Mouse (Mus musculus) embryo, embryonic 10.5 days (tissue): ENCODE results near the gene F2r.
A peak's percentile ranks its signal among the peaks of the same experiment; 100 is the strongest.

Experiments
- DNase-seq: peaks from one replicate; pipeline ENCODE4 v3.0.0-alpha.2; 2015; ENCODE audit warnings: low spot score

F2r gene

GRCm38 (mm10) chr13:95595411-95595810, 22.9 kb downstream of the F2r start:
- DNase-seq, result no peak

DNA sequence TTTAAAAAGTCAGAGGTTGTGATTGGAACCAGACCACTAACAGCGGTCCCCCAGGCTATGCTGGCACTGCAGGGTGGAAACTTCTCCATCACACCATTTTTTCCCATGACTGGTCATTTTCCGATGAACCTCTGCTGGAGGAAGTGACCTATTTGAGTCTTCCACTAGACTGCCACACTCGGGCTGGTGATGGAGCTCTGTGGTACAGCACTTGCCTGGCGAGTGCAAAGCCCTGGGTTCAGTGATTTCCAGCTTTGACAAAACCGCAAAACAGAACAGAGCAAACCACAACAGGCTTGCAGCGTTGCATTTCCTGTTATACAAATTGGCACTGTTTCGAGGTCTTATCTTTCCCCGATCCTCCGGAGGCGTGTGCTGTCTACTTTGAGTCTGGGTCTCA, 25.4 kb downstream of the F2r start:
- DNase-seq, result no peak

GRCm38 (mm10) chr13:95591606-95592005, 26.7 kb downstream of the F2r start:
- DNase-seq, result no peak

DNA sequence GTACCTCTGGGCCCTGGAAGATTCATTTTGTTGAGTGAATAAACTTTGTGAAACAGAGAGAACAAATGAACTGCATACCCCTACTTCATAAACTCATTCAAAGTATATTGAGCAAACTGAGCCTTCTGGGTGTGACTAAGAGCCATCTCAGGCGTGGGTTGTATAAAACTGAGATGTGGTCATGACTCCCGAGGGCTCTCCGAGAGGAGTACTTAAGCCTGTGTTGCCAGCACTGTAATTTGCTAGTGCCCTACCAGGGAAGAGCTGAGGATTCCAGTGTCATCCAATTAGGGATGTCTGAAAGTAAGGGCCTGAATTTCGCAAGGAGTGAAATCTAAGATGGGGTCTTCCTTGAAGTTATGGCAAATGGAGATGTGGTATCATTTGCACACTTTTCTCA, 30.7 kb downstream of the F2r start:
- no peak for DNase-seq

- DNase-seq, result no peak
These were observed 33.4 kb downstream of the F2r start for GRCm38 (mm10) chr13:95584898-95585297.

DNA sequence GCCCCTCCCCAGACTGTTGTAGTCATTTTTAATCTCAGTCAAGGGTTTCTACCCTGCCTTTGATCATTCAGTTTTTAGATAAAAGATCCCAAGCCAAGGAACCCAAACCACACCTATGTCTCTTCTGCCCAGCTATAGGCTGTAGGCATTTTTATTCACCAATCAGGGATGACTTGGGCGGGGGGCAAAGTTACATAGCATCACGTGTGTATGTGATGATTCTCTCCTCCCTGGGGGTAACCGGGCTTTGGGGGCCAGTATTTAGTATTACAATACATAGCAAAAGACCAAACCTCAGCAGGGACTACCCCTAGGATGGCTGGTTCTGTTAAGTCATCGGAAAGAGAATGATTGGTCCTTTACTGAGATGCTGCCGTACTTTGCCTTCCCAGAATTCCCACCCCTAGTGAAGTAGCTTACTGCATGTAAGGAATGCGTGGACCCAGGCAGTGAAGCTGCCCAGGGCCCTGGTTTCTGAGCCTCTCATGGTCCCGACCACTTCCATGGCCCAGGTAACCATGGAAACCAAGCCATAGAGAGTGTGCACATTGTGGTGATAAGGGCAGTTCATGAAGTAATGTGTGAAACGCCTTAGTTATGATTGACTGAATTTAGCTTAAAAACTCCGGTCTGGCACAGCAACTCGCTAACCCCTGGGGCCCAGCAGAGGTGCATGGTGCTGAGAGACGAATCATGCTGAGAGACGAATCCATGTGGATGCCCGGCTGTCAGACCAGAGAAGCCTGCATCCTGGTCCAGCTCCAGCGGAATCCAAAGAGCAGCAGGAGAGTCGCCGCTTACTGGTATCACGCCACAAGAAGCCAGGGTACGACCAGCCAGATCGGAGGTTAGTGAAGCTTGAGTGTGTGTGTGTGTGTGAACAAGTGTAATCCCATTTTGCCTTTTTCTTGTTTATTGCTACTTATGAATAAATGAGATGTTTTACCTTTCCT, 34.8 kb downstream of the F2r start:
- DNase-seq, result no peak

DNA sequence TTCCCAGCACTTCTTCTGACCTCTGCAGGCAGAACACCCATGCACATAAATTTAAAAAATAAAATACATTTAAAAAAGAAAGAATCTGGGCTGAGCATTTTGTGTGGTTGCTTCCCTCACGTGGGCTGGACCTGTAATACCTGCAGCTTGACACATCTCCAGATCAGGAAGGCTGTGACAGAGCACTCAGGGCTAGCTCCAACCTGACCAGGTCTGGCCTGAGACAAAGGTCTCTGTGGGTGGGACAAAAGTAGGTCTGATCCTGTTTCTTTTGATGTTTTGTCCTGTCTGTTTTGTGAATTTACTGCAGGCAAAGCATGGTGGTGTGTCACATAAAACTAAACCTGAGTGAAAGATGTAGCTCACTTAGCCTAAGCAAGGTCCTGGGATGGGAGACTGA, 36.4 kb downstream of the F2r start:
- DNase-seq, result no peak

DNA sequence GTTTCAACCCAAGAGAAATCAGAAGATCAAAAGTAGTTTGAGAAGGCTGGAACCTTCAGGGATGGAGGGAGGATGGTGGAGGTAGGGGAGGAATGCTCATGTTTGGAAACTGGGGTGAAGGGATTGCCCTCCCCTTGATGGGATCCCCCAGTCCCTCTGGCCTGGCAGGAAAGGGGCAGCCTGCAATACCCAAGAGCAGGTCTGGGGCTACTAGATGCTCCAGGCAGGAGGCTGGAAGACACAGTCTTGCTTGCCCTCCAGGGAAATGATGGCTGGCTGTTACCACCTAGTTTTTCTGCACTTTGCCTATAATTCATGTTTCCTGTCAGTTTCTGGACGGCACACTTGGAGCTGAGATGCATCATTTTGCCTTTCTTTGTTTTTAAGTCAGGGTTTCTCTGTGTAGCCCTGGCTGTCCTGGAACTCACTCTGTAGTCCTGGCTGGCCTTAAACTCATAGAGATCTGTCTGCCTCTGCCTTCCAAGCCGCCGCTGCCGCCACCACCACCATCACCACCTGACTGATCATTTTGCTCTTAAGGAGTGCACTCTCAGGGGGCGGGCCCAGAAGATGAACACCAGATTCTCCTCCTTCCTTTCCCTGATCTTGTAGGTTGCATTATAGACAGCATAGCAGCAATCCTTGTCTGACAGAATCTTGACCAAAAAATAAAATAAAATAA, 40.1 kb downstream of the F2r start:
- DNase-seq, result no peak

DNA sequence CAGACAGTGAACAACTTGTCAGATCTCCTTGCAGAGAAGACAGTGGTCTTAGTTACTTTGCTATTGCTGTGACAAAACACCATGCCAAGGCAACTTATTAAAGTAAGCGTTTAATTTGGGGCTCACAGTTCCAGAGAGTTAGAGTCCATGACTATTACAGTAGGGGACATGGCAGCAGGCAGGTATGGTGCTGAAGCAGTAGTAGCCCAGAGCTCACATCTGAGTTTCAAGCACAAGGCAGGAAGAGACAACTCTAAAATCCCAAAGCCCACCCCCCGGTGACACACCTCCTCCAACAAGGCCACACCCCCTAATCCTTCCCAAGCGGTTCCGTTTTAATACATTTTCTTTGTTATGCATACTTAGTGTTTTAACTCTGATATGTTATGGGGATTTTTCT, 47.4 kb downstream of the F2r start:
- no peak for DNase-seq

DNA sequence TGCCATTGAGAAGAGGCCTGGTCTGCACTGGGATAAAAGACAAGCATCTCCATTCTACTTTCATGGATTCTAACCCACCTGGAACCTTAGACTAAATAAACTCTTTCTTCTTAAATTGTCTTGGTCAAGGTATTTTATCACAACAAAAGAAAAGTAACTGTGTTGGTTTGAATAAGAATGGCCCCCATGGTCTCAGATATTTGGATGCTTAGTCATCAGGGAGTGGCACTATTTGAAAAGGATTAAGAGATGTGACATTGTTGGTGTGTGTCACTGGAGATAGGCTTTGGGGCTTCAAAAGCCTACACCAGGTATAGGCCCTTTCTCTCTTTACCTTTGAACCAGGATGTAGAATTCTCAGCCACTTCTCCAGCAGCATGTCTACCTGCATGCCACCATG, 49.0 kb downstream of the F2r start:
- no peak for DNase-seq

- no peak for DNase-seq
These were observed 50.0 kb downstream of the F2r start for GRCm38 (mm10) chr13:95568336-95568735.

- DNase-seq, result no peak
These were observed 51.3 kb downstream of the F2r start for GRCm38 (mm10) chr13:95566841-95567551.

DNA sequence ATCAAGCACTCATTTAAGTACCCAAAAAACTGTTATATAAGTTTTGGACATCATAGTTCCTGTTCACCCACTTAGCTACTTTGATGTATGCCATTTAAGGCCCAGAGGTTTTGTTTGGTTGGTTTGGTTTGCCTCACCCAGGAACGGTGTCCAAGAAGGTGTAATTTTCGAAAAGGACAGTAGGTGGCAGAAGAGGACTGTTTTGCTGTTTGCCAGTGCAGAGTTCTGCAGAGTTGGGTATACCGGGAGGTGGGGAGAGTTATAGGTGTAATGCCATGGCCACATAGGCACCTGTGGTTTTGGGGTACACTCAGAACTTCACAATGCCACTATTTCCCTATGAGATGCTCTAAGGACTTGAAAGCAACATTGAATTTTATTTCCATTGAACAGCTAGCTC, 54.6 kb downstream of the F2r start:
- peak; percentile 91 for DNase-seq

GRCm38 (mm10) chr13:95563066-95563610, 55.1 kb downstream of the F2r start:
- no peak for DNase-seq

DNA sequence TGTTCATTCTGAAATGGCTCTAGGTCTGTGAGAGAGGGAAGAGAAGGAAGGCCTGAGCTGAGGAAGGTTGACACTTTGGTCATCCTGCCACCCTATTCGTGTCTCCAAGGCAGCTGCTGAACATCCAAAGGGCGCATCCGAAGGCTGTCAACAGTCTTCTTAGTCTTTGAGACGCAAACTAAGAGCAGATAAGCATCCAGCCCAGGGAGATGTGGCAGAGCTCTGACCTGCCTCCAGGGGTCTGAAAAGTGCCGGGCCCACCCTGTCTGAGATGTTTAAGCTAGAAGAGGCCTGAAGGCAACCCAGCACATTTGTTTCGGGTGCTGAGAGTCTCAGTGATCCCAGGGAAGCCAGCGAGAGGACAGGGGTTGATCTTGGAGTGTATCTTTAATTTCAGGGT, 61.0 kb downstream of the F2r start:
- no peak for DNase-seq

DNA sequence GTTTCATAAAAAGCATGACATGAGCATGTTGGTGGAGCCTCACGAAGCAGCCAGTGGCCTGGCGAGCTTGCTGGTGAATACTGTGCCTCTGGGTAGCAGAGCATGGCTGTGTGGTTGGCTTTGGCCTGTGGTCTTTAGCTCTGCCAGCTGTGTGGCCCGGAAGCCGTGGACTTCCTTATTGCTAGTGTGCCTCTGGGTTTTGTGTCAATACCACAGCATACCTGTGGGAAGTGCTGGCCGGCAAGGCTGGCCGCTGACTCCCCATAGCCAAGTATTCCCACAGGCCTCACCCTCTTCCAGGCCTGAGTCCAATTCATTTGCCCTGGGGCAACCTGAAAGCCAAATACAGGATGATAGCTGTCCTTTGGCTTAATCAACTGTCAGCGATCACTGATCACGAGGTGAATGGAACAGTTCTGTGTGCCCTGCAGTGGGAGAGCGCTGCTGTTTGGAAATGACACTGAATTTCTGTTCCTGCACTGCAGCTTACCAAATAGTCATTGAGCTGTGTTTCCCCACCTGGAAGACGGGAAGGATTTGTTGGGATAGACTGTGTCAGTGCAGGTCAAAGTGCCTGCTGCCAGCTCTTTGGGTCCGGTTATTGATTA, 64.3 kb downstream of the F2r start:
- no peak for DNase-seq
